Mouse (Mus musculus) MEL (cell line): ENCODE data around the gene Tbc1d10c. TPM values are rescaled to one million over a fixed set of nuclear protein-coding genes. Genes with fewer than 3 reads are reported as not detected.

Experiments used
- DNase-seq: peaks from one replicate; pipeline ENCODE4 v3.0.0; 2011; ENCODE audit warnings: low read depth, low spot score
- H3K27ac ChIP-seq: 2 replicates; pipeline ENCODE4 v1.5.1; 2012; ENCODE audit warnings: low read depth, mild to moderate bottlenecking, control low read depth, low read length, moderate library complexity; ENCODE audit not compliant: control insufficient read depth
- H3K27me3 ChIP-seq, 2 experiments: fragments of 150-350 bp in 1 of 2; sonication (generic) in 1 of 2; 2 replicates each; pipeline ENCODE4 v1.6.1; 2012; ENCODE audit warnings: low read length in 2 of 2, mild to moderate bottlenecking in 2 of 2, improper control_type of control experiment in 1 of 2, moderate library complexity in 1 of 2; ENCODE audit not compliant: insufficient read depth in 2 of 2, control insufficient read depth in 1 of 2
- H3K36me3 ChIP-seq, 2 experiments: 2 replicates each; pipeline ENCODE4 v1.6.1; 2012 to 2014; ENCODE audit warnings: low read length in 2 of 2, improper control_type of control experiment in 1 of 2, inconsistent platforms in 1 of 2, mild to moderate bottlenecking in 1 of 2; ENCODE audit not compliant: insufficient read depth in 2 of 2, control insufficient read depth in 1 of 2
- H3K4me1 ChIP-seq, 2 experiments: fragments of 150-350 bp in 1 of 2; sonication (generic) in 1 of 2; 2 replicates each; pipeline ENCODE4 v1.6.1; 2012; ENCODE audit warnings: low read length in 2 of 2, improper control_type of control experiment in 1 of 2, mild to moderate bottlenecking in 1 of 2; ENCODE audit not compliant: insufficient read depth in 2 of 2, control insufficient read depth in 1 of 2
- H3K4me3 ChIP-seq, 2 experiments: fragments of 150-350 bp in 1 of 2; sonication (generic) in 1 of 2; 2 replicates each; pipeline ENCODE4 v1.5.1; 2012; ENCODE audit warnings: low read depth in 2 of 2, low read length in 2 of 2, mild to moderate bottlenecking in 2 of 2, moderate library complexity in 2 of 2, control low read depth in 1 of 2, improper control_type of control experiment in 1 of 2; ENCODE audit not compliant: control insufficient read depth in 1 of 2, insufficient read depth in 1 of 2
- H3K79me2 ChIP-seq: 2 replicates; pipeline ENCODE4 v1.6.1; 2012; ENCODE audit warnings: mild to moderate bottlenecking, low read length, moderate library complexity; ENCODE audit not compliant: control insufficient read depth, poor library complexity, insufficient read depth
- H3K9ac ChIP-seq: 2 replicates; pipeline ENCODE4 v1.6.1; 2012; ENCODE audit warnings: low read depth, mild to moderate bottlenecking, control low read depth, low read length, moderate library complexity; ENCODE audit not compliant: control insufficient read depth, poor library complexity, severe bottlenecking
- H3K9me3 ChIP-seq: fragments of 150-350 bp; sonication (generic); replicated peaks from 2 replicates; pipeline ENCODE4 v1.6.1; 2012; ENCODE audit warnings: mild to moderate bottlenecking, low read length, improper control_type of control experiment, moderate library complexity; ENCODE audit not compliant: insufficient read depth
- CHD2 ChIP-seq: IDR thresholded peaks from 2 replicates; pipeline ENCODE4 v1.6.1; 2011; ENCODE audit warnings: low read length, improper control_type of control experiment
- CTCF ChIP-seq, 3 experiments: IDR thresholded peaks in 2 of 3; conservative IDR thresholded peaks in 1 of 3; 2 replicates each; pipeline ENCODE4 v1.5.1; 2011 to 2012; ENCODE audit warnings: low read length in 3 of 3, low read depth in 2 of 3, mild to moderate bottlenecking in 2 of 3, improper control_type of control experiment in 1 of 3, inconsistent platforms in 1 of 3, mixed read lengths in 1 of 3, moderate library complexity in 1 of 3; ENCODE audit not compliant: control insufficient read depth in 1 of 3, insufficient read depth in 1 of 3, poor library complexity in 1 of 3, severe bottlenecking in 1 of 3
- E2F4 ChIP-seq: IDR thresholded peaks from 2 replicates; pipeline ENCODE4 v1.6.1; 2011; ENCODE audit warnings: low read depth, low read length, improper control_type of control experiment, borderline replicate concordance
- ELF1 ChIP-seq: IDR thresholded peaks from 2 replicates; pipeline ENCODE4 v1.6.1; 2014; ENCODE audit warnings: low read depth, mild to moderate bottlenecking, inconsistent platforms, low read length, improper control_type of control experiment, moderate library complexity
- GATA1 ChIP-seq: IDR thresholded peaks from 2 replicates; pipeline ENCODE4 v1.6.1; 2011; ENCODE audit warnings: low read depth, low read length, improper control_type of control experiment
- HCFC1 ChIP-seq: IDR thresholded peaks from 2 replicates; pipeline ENCODE4 v1.6.1; 2012; ENCODE audit warnings: low read depth, mild to moderate bottlenecking, inconsistent platforms, low read length, improper control_type of control experiment, moderate library complexity
- KAT2A ChIP-seq: conservative IDR thresholded peaks from 2 replicates; pipeline ENCODE4 v1.6.1; 2012; ENCODE audit warnings: low read depth, low read length, improper control_type of control experiment, inconsistent platforms
- MAFK ChIP-seq: IDR thresholded peaks from 2 replicates; pipeline ENCODE4 v1.6.1; 2011; ENCODE audit warnings: low read depth, mild to moderate bottlenecking, low read length, improper control_type of control experiment, borderline replicate concordance
- MAZ ChIP-seq: IDR thresholded peaks from 2 replicates; pipeline ENCODE4 v1.6.1; 2012; ENCODE audit warnings: low read depth, mild to moderate bottlenecking, inconsistent platforms, low read length, improper control_type of control experiment
- MXI1 ChIP-seq: IDR thresholded peaks from 2 replicates; pipeline ENCODE4 v1.6.1; 2011; ENCODE audit warnings: mild to moderate bottlenecking, low read depth, low read length, improper control_type of control experiment
- NRF1 ChIP-seq: IDR thresholded peaks from 2 replicates; pipeline ENCODE4 v1.6.1; 2014; ENCODE audit warnings: low read depth, mild to moderate bottlenecking, inconsistent platforms, low read length, improper control_type of control experiment, moderate library complexity; ENCODE audit not compliant: poor library complexity, insufficient read depth, severe bottlenecking
- POLR2A ChIP-seq, 2 experiments: IDR thresholded peaks; 2 replicates each; pipeline ENCODE4 v1.6.1; 2011 to 2012; ENCODE audit warnings: low read length in 2 of 2, mild to moderate bottlenecking in 2 of 2, control low read depth in 1 of 2, improper control_type of control experiment in 1 of 2, low read depth in 1 of 2, moderate library complexity in 1 of 2; ENCODE audit not compliant: control insufficient read depth in 1 of 2, insufficient read depth in 1 of 2, poor library complexity in 1 of 2
- POLR2AphosphoS2 ChIP-seq: IDR thresholded peaks from 2 replicates; pipeline ENCODE4 v1.6.1; 2011; ENCODE audit warnings: low read length, improper control_type of control experiment
- RAD21 ChIP-seq: IDR thresholded peaks from 2 replicates; pipeline ENCODE4 v1.6.1; 2011; ENCODE audit warnings: mild to moderate bottlenecking, low read depth, low read length, improper control_type of control experiment
- RCOR1 ChIP-seq: IDR thresholded peaks from 2 replicates; pipeline ENCODE4 v1.6.1; 2012; ENCODE audit warnings: low read depth, mild to moderate bottlenecking, inconsistent platforms, low read length, improper control_type of control experiment
- SIN3A ChIP-seq: IDR thresholded peaks from 2 replicates; pipeline ENCODE4 v1.6.1; 2012; ENCODE audit warnings: low read length, improper control_type of control experiment, inconsistent platforms
- TAL1 ChIP-seq: IDR thresholded peaks from 2 replicates; pipeline ENCODE4 v1.6.1; 2012; ENCODE audit warnings: mild to moderate bottlenecking, inconsistent platforms, low read length, moderate library complexity, mixed read lengths
- TBP ChIP-seq: IDR thresholded peaks from 2 replicates; pipeline ENCODE4 v1.8.0; 2011; ENCODE audit warnings: low read depth, low read length, improper control_type of control experiment
- UBTF ChIP-seq: IDR thresholded peaks from 2 replicates; pipeline ENCODE4 v1.6.1; 2012; ENCODE audit warnings: low read depth, mild to moderate bottlenecking, inconsistent platforms, low read length, improper control_type of control experiment, moderate library complexity, borderline replicate concordance; ENCODE audit not compliant: insufficient read depth
- USF2 ChIP-seq, 2 experiments: IDR thresholded peaks; 2 replicates each; pipeline ENCODE4 v1.6.1; 2011 to 2012; ENCODE audit warnings: improper control_type of control experiment in 2 of 2, low read length in 2 of 2, borderline replicate concordance in 1 of 2, inconsistent platforms in 1 of 2, low read depth in 1 of 2, mild to moderate bottlenecking in 1 of 2; ENCODE audit not compliant: insufficient read depth in 1 of 2
- ZC3H11A ChIP-seq: IDR thresholded peaks from 2 replicates; pipeline ENCODE4 v1.6.1; 2012; ENCODE audit warnings: low read depth, mild to moderate bottlenecking, inconsistent platforms, low read length, improper control_type of control experiment
- ZMIZ1 ChIP-seq: IDR thresholded peaks from 2 replicates; pipeline ENCODE4 v1.6.1; 2012; ENCODE audit warnings: low read depth, mild to moderate bottlenecking, inconsistent platforms, low read length, improper control_type of control experiment, moderate library complexity
- polyA plus RNA-seq, 2 experiments: library from polyadenylated mRNA; stranded (reverse) in 1 of 2; unstranded in 1 of 2; fragments of >175 nt in 1 of 2; fragments of >200 nt in 1 of 2; gene quantifications; 2 replicates each; pipeline versions ENCODE4 v1.2.1 to v1.2.4; 2012; ENCODE audit warnings: low replicate concordance in 2 of 2, low read depth in 1 of 2; ENCODE audit not compliant: insufficient read length in 2 of 2, insufficient read depth in 1 of 2, missing spikeins in 1 of 2
- total RNA-seq: library from RNA; depleted of rRNA; stranded (reverse); fragments of 300-350 nt; gene quantifications from 2 replicates; pipeline ENCODE4 v1.2.3, GENCODE M21; 2012

The Tbc1d10c gene
- total and polyA plus RNA-seq, 3 experiments: 14.0 to 15.5 TPM; not detected in 1

DNA sequence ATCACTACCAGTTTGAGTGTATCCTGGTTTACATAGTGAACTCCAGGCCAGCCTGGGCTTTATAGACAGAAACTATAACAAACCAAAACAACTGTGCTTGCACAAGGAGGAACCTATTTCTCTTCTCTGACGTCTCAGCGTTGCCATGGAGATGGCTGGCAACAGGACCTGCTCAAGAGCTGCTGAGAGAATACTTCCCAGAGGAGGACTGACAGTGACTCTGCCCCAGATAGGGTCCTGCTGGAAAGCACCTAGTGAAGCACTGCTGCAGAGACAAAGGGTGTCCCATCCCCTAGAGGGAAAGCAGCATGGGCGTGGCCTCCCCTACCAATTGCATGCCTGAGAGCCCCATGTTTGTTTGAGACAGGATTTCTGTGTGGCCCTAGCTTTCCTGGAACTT, 9.2 kb downstream of the Tbc1d10c start:
- Histone ChIP-seq H3K9ac (no peak overlapping the region), H3K36me3 (0 out of 4 replicates have a peak, but pooled peaks cover 0 to 2% of the 10 kb centered on the region in 2 experiments), H3K27ac (no peak overlapping the region), H3K4me3 (no peak overlapping the region), H3K79me2 (no peaks in the 10 kb centered on the region), H3K9me3 (no peaks in the 10 kb centered on the region), H3K4me1 (no peaks in the 10 kb centered on the region), H3K27me3 (no peaks in the 10 kb centered on the region)
- peak; percentile 70 for DNase-seq
- TF ChIP-seq RAD21 (no peak), GATA1 (no peak), SIN3A (peak; percentile 13; the same call in 1 of the 2 replicates)

GRCm38 (mm10) chr19:4180411-4180810, 10.7 kb downstream of the Tbc1d10c start:
- Histone ChIP-seq H3K9ac (no peak overlapping the region), H3K36me3 (0 out of 4 replicates have a peak, but pooled peaks cover 0 to 2% of the 10 kb centered on the region in 2 experiments), H3K27me3 (no peaks in the 10 kb centered on the region), H3K4me1 (no peaks in the 10 kb centered on the region), H3K79me2 (no peaks in the 10 kb centered on the region), H3K27ac (no peak overlapping the region), H3K4me3 (no peak overlapping the region), H3K9me3 (no peaks in the 10 kb centered on the region)
- no peak for DNase-seq
- TF ChIP-seq NRF1 (no peak), E2F4 (no peak), RCOR1 (no peak), USF2 (IDR thresholded peaks at IDR 0.05; ENCODE audit: borderline replicate concordance in 1 of 2, insufficient read depth in 1 of 2, low read depth in 1 of 2, low read length in 2 of 2) (no peak), TBP (no peak), UBTF (no peak), ZMIZ1 (no peak), KAT2A (no peak), POLR2AphosphoS2 (no peak), CTCF (IDR thresholded peaks at IDR 0.05 in 2 of 3, conservative IDR thresholded peaks at IDR 0.05 in 1 of 3; ENCODE audit: control insufficient read depth in 1 of 3, insufficient read depth in 1 of 3, low read depth in 2 of 3, low read length in 3 of 3, poor library complexity in 1 of 3, severe bottlenecking in 1 of 3) (no peak), HCFC1 (no peak), MAFK (no peak), POLR2A (IDR thresholded peaks at IDR 0.05; ENCODE audit: control insufficient read depth in 1 of 2, insufficient read depth in 1 of 2, low read depth in 1 of 2, low read length in 2 of 2, poor library complexity in 1 of 2) (no peak), MAZ (no peak), MXI1 (no peak), CHD2 (no peak), ELF1 (no peak), ZC3H11A (no peak), TAL1 (no peak)
